Mouse (Mus musculus) 3134 (cell line): ENCODE measurements around the gene Vrk1.

ENCODE experiments used
- DNase-seq: peaks from one replicate; pipeline ENCODE4 v3.0.0-alpha.2; 2011; ENCODE audit warnings: low spot score; ENCODE audit not compliant: insufficient read length; ENCODE audit errors: extremely low read depth

Vrk1 gene

DNA sequence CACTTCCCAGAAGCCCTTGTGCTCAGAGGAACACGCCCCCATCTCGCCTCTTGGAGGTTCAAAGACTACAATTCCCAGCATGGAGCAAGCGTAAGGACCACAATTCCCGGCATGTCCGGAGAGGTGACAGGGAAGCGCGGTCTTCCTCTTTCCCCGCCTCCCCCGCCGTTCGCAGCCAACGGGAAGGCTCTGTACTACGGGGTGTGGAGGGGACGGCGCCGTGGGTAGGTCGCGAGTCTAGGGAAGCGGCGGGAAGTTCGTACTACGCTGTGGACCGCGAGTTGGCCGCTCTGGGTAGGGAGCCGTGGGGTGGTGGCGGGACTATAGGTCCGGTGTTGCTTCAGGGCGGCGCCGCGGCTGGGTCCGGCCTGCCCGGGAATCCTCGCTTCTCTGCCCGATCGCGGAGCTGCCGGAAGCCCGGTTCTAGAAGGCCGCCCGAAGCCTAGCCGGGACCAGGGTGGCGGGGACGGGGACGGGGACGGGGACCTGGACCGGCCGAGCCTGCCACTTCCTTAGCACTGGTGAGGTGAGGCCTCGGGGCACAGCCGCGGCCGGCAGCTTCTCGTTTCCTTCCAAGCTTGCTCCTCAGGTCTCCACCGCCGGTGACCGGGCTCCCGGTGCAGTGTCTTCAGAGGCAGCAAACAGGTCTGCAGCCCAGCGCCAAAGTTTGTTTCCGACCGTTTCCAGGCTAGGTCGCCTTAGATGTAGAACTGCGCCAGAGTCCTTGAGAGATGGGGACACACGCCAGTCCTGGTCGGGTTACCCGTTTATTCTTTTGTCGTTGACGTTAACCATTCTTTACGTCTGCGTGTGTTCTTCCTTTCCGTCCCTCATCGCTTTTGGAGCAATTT lies at the start of gene Vrk1:
TSS of gene Vrk1 (plus strand) at position 164 of the 851 bp plus-strand sequence.
- DNase-seq: peak; percentile 94

DNA sequence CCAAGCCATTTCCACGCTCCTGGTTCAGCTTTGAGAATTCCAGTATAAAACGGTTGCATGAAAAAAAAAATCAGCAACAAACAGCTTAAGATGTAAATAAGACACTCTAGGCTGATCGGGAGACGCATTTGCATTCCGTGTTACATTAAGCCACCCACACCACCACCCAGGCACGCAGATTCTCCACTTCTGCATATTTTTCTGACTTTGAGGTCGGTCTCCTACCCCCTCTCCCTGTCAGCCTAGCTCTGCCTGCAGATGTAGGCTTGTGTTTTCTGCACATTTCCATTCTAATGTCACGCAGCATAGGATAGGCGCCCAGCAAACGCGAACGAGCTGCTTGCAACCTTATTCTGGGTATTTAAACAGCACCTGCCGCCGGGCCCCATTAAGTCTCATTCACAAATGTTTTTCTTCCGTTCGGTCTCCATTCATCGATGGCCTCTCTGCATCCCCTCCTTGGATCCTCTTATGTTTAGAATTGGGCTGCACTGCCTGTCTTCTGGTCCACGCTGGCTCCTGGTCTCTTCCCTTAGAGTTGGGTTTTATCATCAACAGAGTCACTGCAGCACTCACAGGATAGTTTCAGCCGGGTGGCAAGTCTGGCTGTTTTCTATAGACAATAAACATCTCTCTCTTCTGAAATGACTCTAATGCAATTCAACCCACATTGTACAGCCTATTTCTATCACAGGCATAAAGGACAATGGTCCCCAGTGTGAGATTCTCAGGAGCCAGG lies 49.3 kb upstream of the Vrk1 start:
- DNase-seq: no peak

DNA sequence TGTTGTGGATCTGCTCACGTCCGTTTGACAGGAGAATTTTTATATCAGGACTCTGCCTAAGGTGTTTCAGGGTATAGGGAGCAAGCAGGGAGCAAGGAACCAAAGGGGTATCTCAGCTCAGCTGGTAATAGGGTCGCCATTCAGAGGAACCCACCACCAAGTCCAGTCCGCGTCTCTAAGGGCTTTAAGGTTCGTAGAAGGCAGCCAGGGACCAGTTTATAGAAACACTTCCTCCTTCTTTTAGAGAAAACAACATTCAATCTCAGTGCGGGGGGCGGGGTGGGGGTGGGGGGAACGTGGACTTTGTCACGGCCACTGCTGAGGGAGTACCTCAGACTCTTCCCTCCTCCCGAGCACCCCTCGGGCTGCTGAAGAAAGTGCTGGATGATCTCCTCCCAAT lies 48.4 kb upstream of the Vrk1 start:
- DNase-seq: no peak

DNA sequence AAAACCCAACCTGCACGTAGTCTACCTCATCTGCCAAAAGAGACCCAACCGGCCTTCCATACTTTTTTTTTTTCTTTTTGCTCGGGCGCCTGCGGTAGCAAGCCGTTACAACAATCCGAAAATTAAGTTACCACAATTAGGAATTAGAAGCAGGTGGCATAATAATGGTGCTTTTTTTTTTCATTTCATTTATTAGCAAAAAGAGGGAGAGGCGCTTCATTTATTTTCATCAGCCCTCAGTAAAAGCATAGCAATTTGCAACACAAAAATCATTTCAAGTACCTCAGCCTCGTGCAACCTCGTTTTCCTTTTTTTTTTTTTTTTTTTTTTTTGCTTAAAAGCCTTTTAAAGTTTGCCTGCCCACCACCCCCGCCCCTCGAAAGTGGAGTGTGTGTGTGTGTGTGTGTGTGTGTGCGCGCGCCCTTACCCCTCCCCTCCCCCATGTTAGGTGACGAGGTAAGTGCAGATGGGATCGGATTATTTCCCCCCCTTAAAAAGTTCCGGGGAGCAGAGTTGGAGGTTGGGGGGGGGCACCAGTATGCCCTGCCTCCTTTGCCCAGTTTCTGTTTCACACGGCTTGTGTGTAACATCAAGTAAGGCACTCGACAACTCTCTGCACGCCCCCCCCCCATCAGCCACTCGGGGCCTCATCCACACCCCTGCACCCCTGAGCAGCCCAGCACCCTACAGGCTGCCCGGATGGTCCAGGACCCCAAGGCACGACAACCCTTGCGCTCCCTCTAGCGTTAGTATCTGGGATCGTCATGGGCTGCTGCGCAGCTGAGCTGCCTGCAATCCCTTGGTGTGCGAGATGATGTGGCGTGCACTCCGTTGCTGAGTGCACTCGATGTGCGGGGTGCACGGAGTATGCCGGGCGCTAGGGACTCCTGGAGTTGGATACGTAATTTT lies 47.7 kb upstream of the Vrk1 start:
- DNase-seq: peak; percentile 56

DNA sequence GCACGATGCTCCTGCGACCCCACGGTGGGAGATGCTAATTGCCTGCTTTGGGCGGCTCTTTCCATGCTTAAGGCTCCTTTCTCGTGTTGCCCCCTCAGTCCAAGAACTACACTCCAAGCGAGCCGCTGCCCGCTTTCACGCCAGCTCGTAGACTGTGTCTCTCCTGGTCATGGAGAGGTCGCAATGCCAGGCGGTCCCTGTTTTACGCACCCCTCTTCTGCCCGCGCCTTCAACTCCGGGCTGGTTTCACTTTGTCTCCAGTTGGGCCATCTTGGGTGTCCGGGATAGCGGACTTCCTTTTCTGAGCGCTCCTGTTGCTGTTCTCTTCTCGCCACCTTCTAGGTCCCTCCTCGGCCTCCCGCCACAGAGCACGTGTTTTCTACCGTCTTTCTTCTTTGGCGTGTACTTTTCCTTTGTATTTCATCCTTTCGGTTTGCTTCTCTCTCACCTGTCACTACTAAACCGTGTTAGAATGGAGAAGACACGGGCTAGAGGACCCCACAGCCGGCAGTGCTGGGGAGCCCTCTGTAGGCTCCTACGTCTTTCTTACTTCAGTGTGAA lies 46.9 kb upstream of the Vrk1 start:
- DNase-seq: peak; percentile 52

DNA sequence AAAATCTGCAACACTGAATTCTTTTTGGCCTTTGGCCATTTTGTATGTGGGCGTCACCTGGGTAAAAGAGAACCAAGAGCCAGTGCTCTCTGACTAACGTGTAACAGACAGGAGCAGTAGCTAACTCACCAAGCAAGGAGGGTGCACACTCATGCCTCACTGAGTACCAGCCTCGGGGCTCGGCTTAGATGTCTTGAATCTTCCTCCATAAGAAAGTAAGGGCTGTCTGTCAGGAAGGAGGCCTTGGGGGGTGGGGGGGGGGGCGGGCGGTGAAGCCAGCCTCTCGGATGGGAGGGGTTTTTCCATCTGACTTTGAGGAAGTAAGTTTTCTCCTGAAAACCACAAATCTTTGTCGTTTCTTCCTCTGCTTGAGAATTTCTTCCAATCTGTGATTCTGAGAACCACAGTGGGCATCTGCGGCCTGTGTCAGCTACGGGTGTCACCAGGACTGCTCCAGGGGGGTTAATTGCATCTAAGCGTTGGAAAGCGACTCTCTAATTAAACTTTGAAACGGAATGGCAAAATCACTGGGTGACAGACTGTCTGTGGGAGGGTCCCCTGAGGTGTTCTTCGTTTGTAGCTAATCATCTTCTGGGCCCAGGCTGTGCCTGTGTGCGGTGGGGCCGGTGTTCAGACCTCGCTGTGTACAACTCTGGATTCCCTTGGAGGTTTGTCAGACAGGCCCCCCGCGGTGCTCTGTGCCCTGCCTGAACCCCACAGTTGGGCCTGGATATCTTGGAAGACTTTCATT lies 43.0 kb upstream of the Vrk1 start:
- no peak for DNase-seq

DNA sequence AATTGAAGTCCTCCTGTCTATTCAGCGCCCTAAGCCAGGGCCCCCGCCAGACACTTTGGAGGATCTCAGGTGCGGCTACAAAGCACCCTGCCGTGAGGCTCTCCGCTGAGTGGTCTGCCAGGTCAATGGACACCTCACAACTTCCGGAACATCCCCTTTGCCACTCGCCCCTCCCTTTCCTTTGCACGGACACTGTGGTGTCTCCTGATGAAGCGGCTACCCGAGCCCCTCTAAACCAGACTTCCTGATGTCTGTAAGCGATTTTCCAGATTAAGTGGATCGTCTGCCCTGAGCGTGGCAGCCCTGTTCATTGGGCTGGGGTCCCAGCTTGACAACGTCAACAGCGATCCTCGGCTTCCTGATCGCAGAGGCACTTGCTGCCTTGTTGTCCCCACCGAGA lies 42.2 kb upstream of the Vrk1 start:
- no peak for DNase-seq

DNA sequence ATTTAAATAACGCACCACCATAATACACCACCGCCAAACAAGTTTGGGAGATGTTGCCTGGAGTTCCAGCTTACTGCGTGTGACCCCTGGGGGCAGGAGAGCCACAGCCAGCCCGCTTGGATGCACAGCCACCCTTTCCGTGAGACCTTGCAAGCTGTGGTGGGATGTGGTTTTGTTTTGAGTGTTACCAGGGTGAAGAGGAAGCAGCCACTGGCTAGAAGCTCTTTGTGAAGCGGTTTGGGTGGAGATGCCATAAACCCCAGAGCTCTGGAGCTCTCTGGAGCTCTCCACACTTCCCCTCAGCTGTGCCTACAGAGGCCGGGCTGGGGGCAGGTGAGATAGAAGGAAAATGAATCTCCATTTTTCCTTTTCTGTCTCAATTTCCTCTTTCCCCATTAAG lies 38.8 kb upstream of the Vrk1 start:
- no peak for DNase-seq

DNA sequence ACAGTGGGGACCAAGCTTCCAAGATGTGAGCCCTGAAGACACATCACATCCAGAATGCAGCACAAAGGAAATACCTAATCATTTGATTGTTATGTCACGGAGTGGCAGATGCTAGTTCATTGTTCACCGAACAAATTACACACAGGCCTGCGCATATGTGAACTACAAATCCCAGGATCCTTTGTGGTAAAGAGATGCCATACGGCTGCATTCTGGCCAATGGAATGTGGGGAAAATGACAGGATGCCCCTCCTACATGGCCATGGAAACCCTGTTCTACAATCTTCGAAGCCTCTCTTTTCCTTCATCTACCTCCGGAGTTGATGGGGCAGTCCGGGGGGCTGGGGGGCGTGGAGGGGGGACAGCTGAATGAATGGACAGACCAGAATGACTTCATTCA lies 37.4 kb upstream of the Vrk1 start:
- DNase-seq: no peak

DNA sequence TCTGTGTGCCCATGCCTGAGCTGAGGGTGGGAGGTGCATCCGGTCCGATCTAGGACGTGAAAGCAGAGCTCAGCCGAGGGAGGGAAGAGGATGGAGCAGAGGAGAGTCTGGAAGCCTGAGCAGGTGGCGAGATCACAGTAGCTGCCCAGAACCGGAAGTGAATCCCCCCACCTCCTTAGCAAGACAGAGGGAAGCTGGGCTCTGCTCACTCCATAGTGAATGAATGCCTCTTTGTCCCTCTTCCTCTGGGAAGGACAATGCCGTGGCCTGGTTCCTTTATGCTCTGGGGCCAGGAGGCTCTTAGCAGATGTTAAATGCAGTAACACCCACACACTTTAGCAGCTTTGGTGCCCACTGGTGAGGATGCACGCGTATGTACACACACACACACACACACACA lies 36.3 kb upstream of the Vrk1 start:
- no peak for DNase-seq

DNA sequence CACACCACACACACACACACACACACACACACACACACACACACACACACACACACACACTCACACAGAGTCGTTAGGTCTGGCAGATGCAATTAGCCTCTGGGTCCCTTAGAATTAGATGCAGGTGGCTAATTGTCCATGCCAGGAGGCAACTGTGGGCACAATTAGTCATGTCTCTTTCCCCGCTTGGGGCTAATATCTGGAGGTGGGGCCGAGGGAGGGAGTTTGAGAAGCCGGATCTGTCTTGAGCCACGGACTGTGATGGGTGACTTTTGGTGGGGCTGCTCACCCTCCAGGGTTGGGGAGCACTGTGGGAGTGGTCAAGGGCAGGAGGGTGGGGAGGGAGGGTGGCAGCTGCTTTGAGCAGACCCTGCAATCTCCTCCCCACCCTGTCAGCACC lies 35.9 kb upstream of the Vrk1 start:
- no peak for DNase-seq

DNA sequence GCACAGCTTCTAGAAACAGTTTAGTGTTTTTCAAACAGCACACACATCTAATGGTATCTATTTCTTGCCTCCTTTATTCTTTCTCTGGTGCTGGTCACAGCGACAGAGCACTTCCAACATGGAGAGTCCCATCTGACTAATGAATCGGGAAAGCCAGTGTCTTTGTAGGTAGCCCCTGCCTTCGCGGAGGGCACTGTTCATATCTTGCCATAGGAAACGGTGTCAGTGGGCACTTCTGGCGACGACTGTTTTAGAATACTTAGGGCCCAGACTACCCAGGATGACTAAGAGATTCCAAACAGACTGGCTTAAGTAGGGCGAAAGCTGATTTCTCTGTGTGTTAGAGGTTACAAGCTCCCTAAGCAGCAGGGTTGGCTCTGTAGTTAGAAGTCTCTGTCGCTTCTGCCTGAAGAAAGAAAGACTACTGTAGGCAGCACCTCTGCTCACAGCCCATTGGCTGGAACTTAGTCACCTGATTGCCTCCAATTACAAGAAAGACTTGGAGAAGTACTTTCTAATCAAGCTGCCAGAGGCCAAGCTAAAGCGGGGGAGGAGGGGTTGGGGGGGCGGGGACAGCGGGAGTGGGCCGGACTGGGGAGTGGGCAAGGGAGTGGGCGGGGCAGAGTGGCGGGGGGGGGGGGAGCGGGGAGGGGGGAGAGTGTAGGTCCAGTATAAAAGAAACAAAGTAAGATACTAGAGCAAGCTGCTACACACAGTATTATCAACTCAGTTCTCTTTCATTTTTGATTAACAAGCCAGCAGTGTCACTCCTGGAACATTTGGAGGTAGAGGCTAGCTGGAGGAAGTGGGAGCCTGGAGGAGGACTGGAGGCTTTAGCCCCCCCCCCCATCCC lies 28.7 kb upstream of the Vrk1 start:
- DNase-seq: no peak

DNA sequence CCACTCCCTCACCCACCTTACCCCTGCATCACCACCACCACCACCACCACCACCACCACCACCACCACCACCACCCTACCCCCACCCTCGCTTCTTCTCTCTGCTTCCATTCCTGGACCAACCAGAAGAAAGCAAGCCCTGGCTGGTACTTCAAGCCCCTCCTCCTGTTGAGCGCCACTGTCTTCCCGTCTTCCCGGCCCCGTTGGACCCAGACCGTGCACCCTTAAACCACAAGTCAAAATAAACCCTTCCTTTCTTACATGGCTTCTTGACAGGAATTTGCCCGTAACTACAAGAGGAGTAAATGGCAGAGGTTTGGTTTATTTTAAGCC lies 28.1 kb upstream of the Vrk1 start:
- no peak for DNase-seq

DNA sequence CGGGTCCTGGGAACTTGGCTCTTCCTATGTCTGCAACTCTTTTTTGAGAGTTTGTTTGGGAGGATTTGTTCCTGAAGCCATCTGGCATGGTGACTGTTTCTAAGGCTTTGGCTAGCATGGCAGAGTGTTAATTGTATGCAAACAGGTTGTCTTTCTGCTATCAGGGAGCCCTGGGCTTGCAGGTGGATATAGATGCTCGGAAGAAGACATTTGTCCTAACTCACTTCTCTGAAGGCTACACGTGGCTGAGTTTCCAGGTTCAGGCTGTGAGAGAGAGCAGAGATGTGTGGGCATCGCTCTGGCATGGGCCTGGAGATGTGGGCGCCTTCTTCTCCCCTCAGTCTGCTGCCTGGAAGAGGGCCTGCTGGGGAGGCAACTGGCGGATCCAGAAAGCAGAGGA lies 27.4 kb upstream of the Vrk1 start:
- DNase-seq: no peak

DNA sequence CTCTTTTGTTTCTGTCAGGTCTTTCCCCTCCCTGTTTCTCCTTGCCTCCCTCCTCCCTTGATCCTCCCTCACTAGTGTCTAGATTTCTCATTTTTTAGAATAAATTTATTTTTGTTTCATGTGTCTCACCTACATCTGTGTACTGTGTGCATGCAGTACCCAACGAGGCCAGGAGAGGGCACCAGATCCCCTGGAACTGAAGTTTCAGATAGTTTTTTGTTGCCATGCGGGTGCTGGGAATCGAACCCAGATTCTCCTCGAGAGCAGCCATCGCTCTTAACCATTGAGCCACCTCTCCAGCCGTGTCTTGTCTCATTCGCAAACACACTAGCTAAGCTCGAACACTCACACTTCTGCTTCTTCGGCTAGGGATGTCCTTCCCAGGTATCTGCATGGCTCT lies 26.5 kb upstream of the Vrk1 start:
- DNase-seq: no peak

DNA sequence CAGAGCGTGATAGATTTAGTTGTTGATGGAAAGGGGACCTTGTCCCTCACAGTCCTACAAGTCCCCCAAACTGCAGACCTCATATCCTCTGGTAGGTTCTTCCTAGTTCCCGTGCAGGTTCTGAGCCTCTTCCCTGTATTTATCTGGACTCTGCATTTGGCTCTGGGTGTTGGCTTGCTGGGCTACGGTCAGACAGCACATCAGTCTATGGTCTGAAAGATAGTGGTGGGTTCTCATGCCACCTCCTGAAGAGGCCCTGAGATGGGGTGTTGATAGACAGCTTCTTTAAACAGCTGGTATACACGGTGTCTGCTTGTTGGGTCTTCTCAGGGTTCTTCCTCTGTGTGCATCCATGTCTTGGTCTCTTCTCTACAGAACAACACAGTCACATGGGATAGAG lies 21.6 kb upstream of the Vrk1 start:
- DNase-seq: no peak

DNA sequence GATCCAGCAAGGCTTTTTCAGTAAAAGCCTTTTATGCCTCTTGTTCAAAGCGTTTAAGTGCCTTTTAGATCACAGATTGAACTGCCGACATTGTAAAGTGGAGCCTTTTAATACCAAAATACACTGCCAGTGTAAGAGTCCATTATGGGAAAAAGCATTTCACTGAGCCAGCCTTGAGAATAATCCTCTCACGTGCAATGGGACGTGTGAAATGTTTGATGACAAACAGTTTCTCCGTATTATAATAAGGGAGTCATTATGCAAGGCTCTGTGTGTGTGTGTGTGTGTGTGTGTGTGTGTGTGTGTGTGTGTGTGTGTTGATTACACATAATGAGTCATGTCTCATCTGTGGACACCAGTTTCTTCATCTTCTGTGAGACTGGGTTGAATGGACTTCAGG lies 17.3 kb upstream of the Vrk1 start:
- DNase-seq: no peak

DNA sequence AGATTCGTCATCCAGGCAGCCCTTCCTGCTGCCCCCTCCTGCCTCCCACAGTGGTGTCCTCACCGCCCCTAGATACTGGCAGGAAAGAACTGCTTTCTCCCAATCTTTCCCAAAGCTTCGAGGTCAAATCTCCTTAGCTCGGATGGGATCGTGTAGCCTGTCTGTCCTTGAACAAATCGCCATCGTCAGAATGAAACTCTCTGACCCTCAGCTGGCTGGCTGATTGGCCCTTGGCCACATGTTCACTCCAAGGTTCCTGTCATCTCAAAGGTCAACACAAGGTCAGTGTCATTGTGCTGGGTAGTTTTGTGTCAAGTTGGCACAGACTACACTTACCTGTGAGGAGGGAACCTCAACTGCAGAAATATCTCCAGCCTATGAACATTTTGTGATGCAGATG lies 16.7 kb upstream of the Vrk1 start:
- no peak for DNase-seq

DNA sequence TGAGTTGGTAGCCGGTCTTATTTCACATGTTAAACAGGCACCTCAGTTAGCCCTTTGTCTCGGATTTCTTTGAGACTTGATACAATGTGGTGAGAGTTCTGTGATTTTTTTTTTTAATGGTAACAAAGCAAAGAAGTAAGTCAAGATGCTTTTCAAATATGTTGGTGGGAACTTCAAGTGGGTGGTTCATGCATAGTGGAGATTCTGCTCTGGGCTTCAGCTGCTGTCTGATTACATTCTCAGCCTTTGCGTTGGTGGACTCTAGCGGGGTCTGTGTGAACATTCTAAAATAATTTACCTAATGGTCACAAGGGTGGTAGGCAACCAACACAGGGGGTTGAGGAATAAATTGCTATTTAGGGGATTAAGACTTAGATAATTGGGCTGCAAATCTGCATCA lies 14.1 kb upstream of the Vrk1 start:
- DNase-seq: no peak
